Mouse (Mus musculus): ENCODE results near the gene Pck1. TPM values are rescaled to one million over a fixed set of nuclear protein-coding genes. Genes with fewer than 3 reads are reported as not detected.

Pck1 gene
- polyA plus RNA-seq, 1 experiment from 2014 or later, result 0.13 TPM

DNA sequence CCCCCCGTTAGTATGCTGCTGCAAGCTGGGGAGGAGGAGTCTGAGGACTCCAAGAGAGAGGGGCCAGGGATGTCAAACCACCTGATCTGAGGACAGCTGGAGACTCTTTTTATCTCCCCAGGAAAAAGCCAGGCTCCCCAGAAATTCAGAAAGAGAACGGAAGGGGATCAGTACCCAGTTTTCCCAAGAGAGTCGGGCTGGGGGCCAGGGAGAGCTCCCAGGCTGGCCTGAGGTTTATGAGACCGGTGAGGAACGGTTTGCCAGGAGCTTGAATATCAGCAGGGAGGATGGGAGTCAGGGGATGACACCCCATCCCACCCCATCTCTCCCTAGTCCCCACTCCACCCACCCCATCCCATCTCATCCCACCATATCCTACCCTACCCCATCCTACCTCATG is 28.6 kb downstream of the Pck1 start:
- ATAC-seq (ENCODE audit: low read depth) (no peak), DNase-seq (ENCODE audit: low spot score) (no peak)
- Histone ChIP-seq H3K9ac (ENCODE audit: low read depth, low read length) (no peak overlapping the region), H3K4me3 (ENCODE audit: low read depth, low read length) (no peak overlapping the region), H3K9me3 (ENCODE audit: control insufficient read depth, low read length) (no peaks in the 10 kb centered on the region), H3K4me2 (ENCODE audit: low read depth, low read length) (no peak overlapping the region), H3K36me3 (ENCODE audit: control insufficient read depth, insufficient read depth, low read length) (no peaks in the 10 kb centered on the region), H3K27ac (replicated peaks; ENCODE audit: low read depth, low read length) (no peak overlapping the region), H3K4me1 (ENCODE audit: control insufficient read depth, insufficient read depth, low read length) (no peaks in the 10 kb centered on the region), H3K27me3 (replicated peaks; ENCODE audit: control insufficient read depth, insufficient read depth, low read length) (no peaks in the 10 kb centered on the region)
- WGBS, result 57% methylated on average over 5 of the region's 5 CpGs

DNA sequence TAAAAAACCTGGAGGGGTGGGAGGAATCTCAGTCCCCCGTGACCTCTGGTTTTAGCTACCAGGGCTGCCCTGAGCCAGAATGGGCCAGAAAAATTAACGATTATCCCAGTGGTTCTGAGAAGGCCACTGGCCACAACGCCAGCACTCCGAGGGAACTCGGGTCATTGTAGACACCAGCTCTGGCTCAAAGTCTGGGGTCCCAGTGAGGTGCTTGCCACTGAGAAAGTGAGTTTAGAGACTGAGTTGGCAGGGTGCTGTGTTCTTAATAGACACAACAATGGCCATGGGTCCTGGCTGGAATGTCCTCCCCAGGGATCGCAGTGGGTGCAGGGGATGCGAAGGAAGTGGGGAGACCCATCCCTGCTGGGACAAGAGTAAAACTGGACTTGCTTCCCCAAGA is 29.1 kb downstream of the Pck1 start:
- no peak for ATAC-seq (ENCODE audit: low read depth)
- WGBS, result 83% methylated on average over 7 of the region's 7 CpGs

DNA sequence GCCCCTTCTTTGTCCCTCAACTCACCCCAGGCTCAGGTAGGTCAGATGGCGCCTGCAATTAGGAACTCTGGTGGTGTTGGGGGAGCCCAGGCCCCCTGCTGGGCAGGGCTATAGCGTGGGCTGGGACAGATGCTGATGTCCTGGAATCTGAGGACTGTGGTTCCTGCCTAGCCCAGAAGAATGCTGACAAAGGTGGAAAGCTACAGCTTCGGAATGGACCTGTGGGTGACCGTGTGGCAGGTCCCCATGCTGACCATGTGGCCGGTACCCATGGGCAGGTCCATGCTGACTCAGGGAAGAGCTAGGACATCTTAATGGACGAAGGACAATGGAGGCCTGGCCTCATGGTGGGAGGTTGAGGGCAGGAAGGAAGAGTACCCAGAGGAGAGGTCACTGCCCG is 29.9 kb downstream of the Pck1 start:
- ATAC-seq (ENCODE audit: low read depth), result no peak
- H3K4me2 ChIP-seq (ENCODE audit: low read depth, low read length), result no peak overlapping the region
- no peaks in the 10 kb centered on the region for H3K4me1 ChIP-seq (ENCODE audit: control insufficient read depth, insufficient read depth, low read length)
- no peaks in the 10 kb centered on the region for H3K36me3 ChIP-seq (ENCODE audit: control insufficient read depth, insufficient read depth, low read length)
- no peaks in the 10 kb centered on the region for H3K9me3 ChIP-seq (ENCODE audit: control insufficient read depth, low read length)
- no peak overlapping the region for H3K9ac ChIP-seq (ENCODE audit: low read depth, low read length)
- 76% methylated on average over 7 of the region's 7 CpGs for WGBS
- no peak for DNase-seq (ENCODE audit: low spot score)
- H3K27me3 ChIP-seq (replicated peaks; ENCODE audit: control insufficient read depth, insufficient read depth, low read length), result no peaks in the 10 kb centered on the region
- H3K4me3 ChIP-seq (ENCODE audit: low read depth, low read length), result no peak overlapping the region
- no peak overlapping the region for H3K27ac ChIP-seq (replicated peaks; ENCODE audit: low read depth, low read length)

More for the DNA sequence above, 29.1 kb downstream of the Pck1 start:
- Histone ChIP-seq H3K4me2 (ENCODE audit: low read depth, low read length) (no peak overlapping the region), H3K9me3 (ENCODE audit: control insufficient read depth, low read length) (no peaks in the 10 kb centered on the region), H3K27ac (replicated peaks; ENCODE audit: low read depth, low read length) (no peak overlapping the region), H3K9ac (ENCODE audit: low read depth, low read length) (no peak overlapping the region), H3K27me3 (replicated peaks; ENCODE audit: control insufficient read depth, insufficient read depth, low read length) (no peaks in the 10 kb centered on the region), H3K36me3 (ENCODE audit: control insufficient read depth, insufficient read depth, low read length) (no peaks in the 10 kb centered on the region), H3K4me1 (ENCODE audit: control insufficient read depth, insufficient read depth, low read length) (no peaks in the 10 kb centered on the region), H3K4me3 (ENCODE audit: low read depth, low read length) (no peak overlapping the region)
- DNase-seq (ENCODE audit: low spot score), result no peak

DNA sequence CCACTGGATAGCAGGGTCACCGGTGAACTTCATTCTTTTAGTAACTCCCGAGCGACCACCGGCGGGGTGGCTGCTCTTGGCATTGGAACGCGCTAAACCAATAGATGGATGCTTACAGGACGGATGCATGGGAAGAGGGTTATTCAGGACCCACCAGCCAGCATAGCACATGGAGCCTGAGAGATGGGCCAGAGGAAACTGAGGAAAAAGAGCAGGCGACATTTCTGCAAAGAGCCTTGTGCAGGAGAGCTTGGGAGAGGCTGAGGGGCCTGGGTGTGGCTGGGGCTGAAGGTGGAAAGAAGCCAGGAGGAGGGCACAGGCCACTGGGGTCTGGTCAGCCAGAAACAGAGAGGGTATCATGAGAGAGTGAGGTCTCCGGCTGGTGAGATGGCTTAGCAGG is 30.5 kb downstream of the Pck1 start:
- 94% methylated on average over 10 of the region's 10 CpGs for WGBS
- no peak overlapping the region for H3K4me2 ChIP-seq (ENCODE audit: low read depth, low read length)

DNA sequence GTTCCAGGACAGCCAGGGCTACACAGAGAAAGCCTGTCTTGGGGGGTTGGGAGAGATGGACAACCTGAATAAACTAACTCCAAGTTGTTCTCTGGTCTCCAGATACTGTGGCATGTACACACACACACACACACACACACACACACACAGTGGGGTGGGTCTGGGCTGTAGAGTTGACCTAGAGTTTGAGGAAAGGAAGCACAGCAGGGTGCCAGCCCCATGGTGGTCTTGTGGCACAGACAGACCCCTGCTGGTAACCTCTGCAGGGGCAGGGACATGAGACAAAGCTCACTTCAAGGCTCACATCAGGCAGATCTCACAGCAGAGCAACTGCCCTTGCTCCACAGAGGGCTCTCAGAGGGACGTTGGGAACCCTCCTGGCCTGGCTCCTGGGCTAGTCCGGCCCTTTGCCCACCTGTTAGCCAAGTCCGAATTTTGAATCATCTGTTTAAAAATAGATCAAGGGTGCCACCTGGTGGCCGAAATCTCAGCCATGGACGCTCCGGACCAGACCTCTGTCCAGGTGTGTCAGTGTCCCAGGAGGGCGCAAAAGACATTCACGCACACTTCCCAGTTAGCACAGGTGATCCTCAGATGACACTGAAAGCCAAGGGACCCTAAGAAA is 31.1 kb downstream of the Pck1 start:
- Histone ChIP-seq H3K9ac (ENCODE audit: low read depth, low read length) (no peak overlapping the region), H3K27ac (replicated peaks; ENCODE audit: low read depth, low read length) (no peak overlapping the region), H3K4me2 (ENCODE audit: low read depth, low read length) (no peak overlapping the region), H3K9me3 (ENCODE audit: control insufficient read depth, low read length) (no peaks in the 10 kb centered on the region), H3K27me3 (replicated peaks; ENCODE audit: control insufficient read depth, insufficient read depth, low read length) (no peaks in the 10 kb centered on the region), H3K36me3 (ENCODE audit: control insufficient read depth, insufficient read depth, low read length) (no peaks in the 10 kb centered on the region), H3K4me3 (ENCODE audit: low read depth, low read length) (no peak overlapping the region), H3K4me1 (ENCODE audit: control insufficient read depth, insufficient read depth, low read length) (no peaks in the 10 kb centered on the region)
- WGBS, result 11% methylated on average over 6 of the region's 8 CpGs
- DNase-seq (ENCODE audit: low spot score), result peak; percentile 52
- ATAC-seq (ENCODE audit: low read depth), result no peak

More for the DNA sequence above, 30.5 kb downstream of the Pck1 start:
- no peak overlapping the region for H3K9ac ChIP-seq (ENCODE audit: low read depth, low read length)
- no peak overlapping the region for H3K27ac ChIP-seq (replicated peaks; ENCODE audit: low read depth, low read length)
- no peaks in the 10 kb centered on the region for H3K27me3 ChIP-seq (replicated peaks; ENCODE audit: control insufficient read depth, insufficient read depth, low read length)
- no peaks in the 10 kb centered on the region for H3K36me3 ChIP-seq (ENCODE audit: control insufficient read depth, insufficient read depth, low read length)
- no peaks in the 10 kb centered on the region for H3K9me3 ChIP-seq (ENCODE audit: control insufficient read depth, low read length)
- ATAC-seq (ENCODE audit: low read depth) (no peak), DNase-seq (ENCODE audit: low spot score) (no peak)
- H3K4me1 ChIP-seq (ENCODE audit: control insufficient read depth, insufficient read depth, low read length), result no peaks in the 10 kb centered on the region
- no peak overlapping the region for H3K4me3 ChIP-seq (ENCODE audit: low read depth, low read length)

DNA sequence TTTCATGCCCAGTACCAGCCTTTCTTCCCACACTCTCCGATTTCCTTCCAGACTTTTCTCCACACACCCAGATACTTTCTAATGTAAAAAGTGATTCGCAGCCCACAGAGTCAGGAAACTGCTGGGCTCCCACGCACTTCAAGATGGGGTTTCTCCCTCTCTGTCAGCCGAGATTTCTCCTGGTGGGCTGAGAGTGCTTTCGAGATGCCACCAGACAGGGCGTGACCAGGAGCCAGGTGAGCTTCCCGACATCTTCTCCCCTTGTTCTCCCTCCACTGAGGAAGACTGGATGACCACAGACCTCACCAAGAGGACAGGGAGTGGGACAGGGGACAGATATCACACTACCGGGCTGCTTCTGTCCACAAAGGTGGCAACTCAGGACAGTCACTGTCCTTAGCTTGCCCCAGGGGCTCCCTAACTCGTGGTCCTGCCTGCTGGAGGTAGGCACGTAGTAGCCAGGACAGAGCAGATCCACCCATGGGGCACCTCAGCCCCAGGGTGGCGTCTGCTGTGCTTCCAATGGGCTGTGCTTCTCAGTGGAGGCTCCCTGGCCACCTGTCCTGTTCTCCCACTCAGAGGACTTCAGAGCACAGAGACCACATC is 31.7 kb downstream of the Pck1 start:
- H3K4me1 ChIP-seq (ENCODE audit: control insufficient read depth, insufficient read depth, low read length), result no peaks in the 10 kb centered on the region
- ATAC-seq (ENCODE audit: low read depth) (no peak; the same call in 1 of the 2 replicates), DNase-seq (ENCODE audit: low spot score) (no peak)
- H3K4me3 ChIP-seq (ENCODE audit: low read depth, low read length), result no peak overlapping the region
- no peak overlapping the region for H3K9ac ChIP-seq (ENCODE audit: low read depth, low read length)
- no peaks in the 10 kb centered on the region for H3K27me3 ChIP-seq (replicated peaks; ENCODE audit: control insufficient read depth, insufficient read depth, low read length)
- WGBS, result 54% methylated on average over 10 of the region's 11 CpGs
- H3K36me3 ChIP-seq (ENCODE audit: control insufficient read depth, insufficient read depth, low read length), result no peaks in the 10 kb centered on the region
- H3K9me3 ChIP-seq (ENCODE audit: control insufficient read depth, low read length), result no peaks in the 10 kb centered on the region
- no peak overlapping the region for H3K27ac ChIP-seq (replicated peaks; ENCODE audit: low read depth, low read length)
- no peak overlapping the region for H3K4me2 ChIP-seq (ENCODE audit: low read depth, low read length)

DNA sequence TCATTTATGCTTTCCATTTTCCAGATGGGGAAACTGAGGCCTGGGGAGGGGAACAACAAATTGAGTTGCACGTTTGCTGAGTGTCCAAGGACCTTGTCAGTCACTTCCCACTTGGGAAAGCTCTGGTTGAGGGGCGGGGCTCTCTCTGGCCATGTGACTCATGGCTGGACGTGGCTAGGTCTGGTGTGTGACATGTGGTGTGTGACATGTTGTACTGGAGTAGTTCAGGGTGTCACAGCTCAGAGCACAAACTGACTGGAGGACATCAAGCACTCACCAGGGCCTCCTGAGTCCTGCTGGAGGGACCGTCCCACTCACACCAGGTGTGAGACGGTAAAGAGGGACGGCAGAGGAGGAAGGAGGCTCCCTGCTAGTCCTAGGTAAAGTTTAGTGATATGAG is 32.4 kb downstream of the Pck1 start:
- H3K4me2 ChIP-seq (ENCODE audit: low read depth, low read length), result no peak overlapping the region
- no peak overlapping the region for H3K4me3 ChIP-seq (ENCODE audit: low read depth, low read length)
- H3K36me3 ChIP-seq (ENCODE audit: control insufficient read depth, insufficient read depth, low read length), result no peaks in the 10 kb centered on the region
- no peaks in the 10 kb centered on the region for H3K4me1 ChIP-seq (ENCODE audit: control insufficient read depth, insufficient read depth, low read length)
- H3K27ac ChIP-seq (replicated peaks; ENCODE audit: low read depth, low read length), result no peak overlapping the region
- DNase-seq (ENCODE audit: low spot score) (no peak), ATAC-seq (ENCODE audit: low read depth) (no peak)
- no peak overlapping the region for H3K9ac ChIP-seq (ENCODE audit: low read depth, low read length)
- H3K27me3 ChIP-seq (replicated peaks; ENCODE audit: control insufficient read depth, insufficient read depth, low read length), result no peaks in the 10 kb centered on the region
- H3K9me3 ChIP-seq (ENCODE audit: control insufficient read depth, low read length), result no peaks in the 10 kb centered on the region
- WGBS, result 69% methylated on average over 6 of the region's 6 CpGs

DNA sequence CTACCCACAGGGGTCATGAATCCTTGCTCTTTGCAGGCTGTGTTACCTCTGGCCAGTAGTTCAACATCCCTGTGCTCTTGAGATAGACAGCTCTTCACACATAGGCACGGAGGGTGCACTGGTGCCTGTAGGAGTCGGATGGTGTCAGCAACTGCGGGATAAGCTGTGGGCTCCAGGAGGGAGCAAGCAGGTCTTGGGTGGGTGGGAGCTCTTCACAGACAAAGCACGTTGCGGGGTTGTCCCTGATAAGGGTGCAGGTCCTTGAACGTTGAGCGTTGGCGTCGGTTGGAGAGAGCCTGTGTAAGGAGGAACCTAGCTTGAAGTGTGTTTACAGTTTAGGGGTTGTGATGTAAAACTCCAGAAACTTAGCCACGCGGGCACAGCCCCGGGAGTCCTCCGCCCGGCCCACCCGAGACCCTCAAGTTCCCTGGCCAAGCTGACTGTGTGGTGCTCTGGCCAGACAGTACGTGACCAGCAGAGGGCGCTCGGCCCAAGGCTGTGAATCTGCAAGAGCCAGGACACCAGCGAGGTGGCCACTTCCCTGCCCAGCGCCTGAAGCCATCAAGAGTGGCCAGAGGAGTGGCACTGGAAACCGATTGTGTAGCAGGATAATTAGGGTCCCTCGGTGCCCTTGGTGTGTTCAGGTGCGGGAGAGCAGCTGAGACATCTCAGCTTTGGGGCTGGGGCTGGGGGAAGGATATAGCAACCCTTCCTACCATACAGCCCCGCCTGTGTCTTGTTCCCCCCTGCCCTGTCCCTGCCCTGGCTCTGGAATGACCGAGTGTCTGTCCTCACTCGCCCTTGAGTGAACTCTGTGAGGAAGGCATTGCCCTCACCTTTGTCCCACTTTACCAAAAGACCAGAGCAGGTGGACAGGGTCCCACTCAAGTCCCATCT is 33.4 kb downstream of the Pck1 start:
- Histone ChIP-seq H3K27me3 (replicated peaks; ENCODE audit: control insufficient read depth, insufficient read depth, low read length) (no peaks in the 10 kb centered on the region), H3K4me2 (ENCODE audit: low read depth, low read length) (no peak overlapping the region), H3K9ac (ENCODE audit: low read depth, low read length) (no peak overlapping the region), H3K9me3 (ENCODE audit: control insufficient read depth, low read length) (no peaks in the 10 kb centered on the region), H3K4me1 (ENCODE audit: control insufficient read depth, insufficient read depth, low read length) (no peaks in the 10 kb centered on the region), H3K27ac (replicated peaks; ENCODE audit: low read depth, low read length) (no peak overlapping the region), H3K36me3 (ENCODE audit: control insufficient read depth, insufficient read depth, low read length) (no peaks in the 10 kb centered on the region), H3K4me3 (ENCODE audit: low read depth, low read length) (no peak overlapping the region)
- peak; percentile 82 for DNase-seq (ENCODE audit: low spot score)
- WGBS, result 38% methylated on average over 21 of the region's 26 CpGs
- peak; percentile 78; the same call in 1 of the 2 replicates for ATAC-seq (ENCODE audit: low read depth)
